Mouse (Mus musculus) heart, adult 2 months (tissue): ENCODE measurements at regions not wholly inside any gene's neighbourhood (a gene's known extent, or its start where the extent isn't known, plus 50 kb on each side); places are given as distances from the start of the nearest gene placed in this dataset.

Experiments
- CTCF ChIP-seq: fragments of 200-600 bp; IDR thresholded peaks from 2 replicates; pipeline ENCODE4 v1.8.1; 2022; ENCODE audit warnings: antibody characterized with exemption, mild to moderate bottlenecking, moderate library complexity
- EP300 ChIP-seq: fragments of 200-500 bp; IDR thresholded peaks from 2 replicates; pipeline ENCODE4 v1.6.1; 2011; ENCODE audit warnings: low read depth, low read length, control low read depth; ENCODE audit not compliant: insufficient read depth
- POLR2A ChIP-seq: fragments of 200-500 bp; IDR thresholded peaks from 2 replicates; pipeline ENCODE4 v1.6.1; 2011; ENCODE audit warnings: mild to moderate bottlenecking, low read depth, low read length, control low read depth; ENCODE audit not compliant: insufficient read depth

DNA sequence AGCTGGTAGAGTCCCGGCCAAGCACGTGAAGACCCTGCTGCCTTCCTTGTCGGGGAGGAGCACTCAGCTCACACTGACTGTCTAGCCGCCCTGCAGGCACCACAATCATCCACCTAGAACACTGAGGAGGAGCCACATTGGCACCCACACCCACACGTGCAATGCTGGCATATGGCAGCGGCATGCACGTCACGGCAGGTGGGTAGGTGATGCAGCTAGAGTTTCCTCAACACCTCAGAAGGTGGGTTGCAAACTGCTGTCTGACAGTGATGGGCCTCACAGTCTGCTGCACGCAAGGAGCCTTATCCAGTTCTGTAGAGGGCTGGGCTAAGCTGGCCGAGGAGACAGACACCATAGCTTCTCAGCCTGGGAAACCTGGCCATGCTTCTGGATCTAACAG is 51.2 kb upstream of the Nectin1 start:
- TF ChIP-seq CTCF, result no peak
- no peak for TF ChIP-seq EP300
- TF ChIP-seq POLR2A, result no peak
